Comparison of ENCODE assay signal across 8 mouse cellular contexts in genomic region chr10:120246994-120247750, GRCm38 (mm10). TPM values are rescaled to one million over a fixed set of nuclear protein-coding genes. Genes with fewer than 3 reads are reported as not detected.
DNase-seq lines count a peak whose midpoint lies in the region; ATAC-seq and TF ChIP-seq lines count a peak whose summit lies in the region.

No protein-coding gene starts in this region.

- no peaks in the 10 kb centered on the region for H3K27me3 ChIP-seq in heart, embryonic 12.5 days (replicated peaks)
- no peaks in the 10 kb centered on the region for H3K27me3 ChIP-seq in stomach, postnatal 0 days (ENCODE audit: control insufficient read depth, insufficient read depth, low read length)

- H3K4me3 ChIP-seq in heart, embryonic 12.5 days = no peak overlapping the region
- no peak overlapping the region for H3K4me3 ChIP-seq in ES-E14 (ENCODE audit: insufficient read depth in 1 of 2, low read depth in 1 of 2, low read length in 2 of 2, poor library complexity in 1 of 2, severe bottlenecking in 1 of 2)
- no peak overlapping the region for H3K4me3 ChIP-seq in stomach, postnatal 0 days (ENCODE audit: low read depth, low read length)

- no peaks in the 10 kb centered on the region for H3K36me3 ChIP-seq in heart, embryonic 12.5 days
- H3K36me3 ChIP-seq in ES-E14 (ENCODE audit: control insufficient read depth, insufficient read depth, low read length, poor library complexity, severe bottlenecking) = no peaks in the 10 kb centered on the region
- H3K36me3 ChIP-seq in stomach, postnatal 0 days (ENCODE audit: control insufficient read depth, insufficient read depth, low read length) = no peaks in the 10 kb centered on the region

- no peak overlapping the region for H3K27ac ChIP-seq in heart, embryonic 12.5 days (ENCODE audit: poor library complexity, severe bottlenecking)
- no peak overlapping the region for H3K27ac ChIP-seq in ES-E14 (ENCODE audit: insufficient read depth, low read depth, low read length, poor library complexity, severe bottlenecking)
- H3K27ac ChIP-seq in stomach, postnatal 0 days (replicated peaks) = no peak overlapping the region

- 0 out of 2 replicates have a peak, but pooled peaks cover 6% of the 10 kb centered on the region for H3K4me1 ChIP-seq in heart, embryonic 12.5 days (replicated peaks)
- peaks cover 0 to 6% of the 10 kb centered on the region in 2 experiments; a peak in 1 of 4 replicates for H3K4me1 ChIP-seq in ES-E14 (ENCODE audit: control insufficient read depth in 2 of 2, insufficient read depth in 2 of 2, low read length in 2 of 2, poor library complexity in 1 of 2)
- no peaks in the 10 kb centered on the region for H3K4me1 ChIP-seq in stomach, postnatal 0 days (replicated peaks; ENCODE audit: control insufficient read depth, insufficient read depth)

- ATAC-seq in heart, embryonic 12.5 days (ENCODE audit: insufficient number of reproducible peaks, low FRiP score) = no peak
- peak; percentile 94 for ATAC-seq in megakaryocyte-erythroid progenitor cell, adult 5-6 weeks (replicated peaks; ENCODE audit: low FRiP score, low TSS enrichment, poor library complexity, severe bottlenecking)
- no peak for ATAC-seq in stomach, postnatal 0 days (ENCODE audit: low FRiP score, low TSS enrichment)

- H3K9ac ChIP-seq in heart, embryonic 12.5 days = no peak overlapping the region
- no peak overlapping the region for H3K9ac ChIP-seq in ES-E14 (ENCODE audit: insufficient read depth, low read depth, low read length, poor library complexity, severe bottlenecking)
- no peak overlapping the region for H3K9ac ChIP-seq in stomach, postnatal 0 days (ENCODE audit: low read length)

- TF ChIP-seq EP300 in stomach, postnatal 0 days (optimal IDR thresholded peaks at IDR 0.05) = no peak

- WGBS in heart, embryonic 12.5 days = 27% methylated on average over 9 of the region's 9 CpGs
- 40% methylated on average over 9 of the region's 9 CpGs for WGBS in stomach, postnatal 0 days

- H3K4me2 ChIP-seq in heart, embryonic 12.5 days = no peak overlapping the region
- H3K4me2 ChIP-seq in stomach, postnatal 0 days (replicated peaks; ENCODE audit: low read depth) = no peak overlapping the region

- H3K9me3 ChIP-seq in heart, embryonic 12.5 days (replicated peaks) = no peaks in the 10 kb centered on the region
- no peaks in the 10 kb centered on the region for H3K9me3 ChIP-seq in ES-E14 (ENCODE audit: control insufficient read depth, insufficient read depth, low read depth, low read length)
- H3K9me3 ChIP-seq in stomach, postnatal 0 days (ENCODE audit: control insufficient read depth, low read length) = no peaks in the 10 kb centered on the region

- peak; percentile 47 to 64 for DNase-seq in heart, adult 18-20 months
- peak; percentile 85 for DNase-seq in ES-E14 (ENCODE audit: low read depth, low spot score)
- peak; percentile 88 for DNase-seq in embryo, embryonic 11 days
- DNase-seq in heart, postnatal 4 days = peak; percentile 64
- peak; percentile 17 to 46 for DNase-seq in left cerebral cortex, adult 18-20 months (ENCODE audit: low spot score in 2 of 2)
- peak; percentile 38 for DNase-seq in stomach, postnatal 0 days (ENCODE audit: low spot score)

- in situ Hi-C loops in ES-E14 (cut with MboI; ENCODE audit: low sequenced_read_pairs in 2 of 2, unreplicated experiment in 2 of 2) = no loop called here

- peak; percentile 86 for TF ChIP-seq CTCF in stomach, postnatal 0 days (IDR thresholded peaks at IDR 0.05; ENCODE audit: low read depth)

TF ChIP-seq in ES-E14, 5 proteins besides CTCF, POLR2A, EP300 and RAD21:
- TF ChIP-seq ZNF384 (IDR thresholded peaks at IDR 0.05; ENCODE audit: low read depth, low read length) = no peak
- 0 out of 2 replicates have a peak, but pooled peaks have one; percentile 10 for TF ChIP-seq ZC3H11A (IDR thresholded peaks at IDR 0.05; ENCODE audit: borderline replicate concordance, low read depth, low read length)

RNA-seq across cellular contexts. Expression of gene Llph, which starts 20.3 kb away (rescaled TPM):
- 1 to 10 TPM; 8.3 to 9.9 TPM for total RNA-seq in heart, adult 18-20 months (2021)
- 31.7 and 32.0 TPM in 2 replicates for polyA plus RNA-seq in heart, embryonic 12.5 days (2016; fragmentation: Nextera tagmentation; extraction: Ambion mirVana)
- 53.6 and 71.9 TPM in 2 replicates for total RNA-seq in ES-E14 (2012; rRNA removed)
- 1 to 10 TPM; 9.1 to 9.8 TPM for total RNA-seq in heart, postnatal 4 days (2021)
- total RNA-seq in left cerebral cortex, adult 18-20 months (2021) = 10 to 100 TPM; 20.0 to 22.2 TPM
- total RNA-seq in megakaryocyte-erythroid progenitor cell, adult 5-6 weeks (2014; fragmentation: Nextera tagmentation) = 85.9 and 124 TPM in 2 replicates
- 101 and 109 TPM in 2 replicates for total RNA-seq in megakaryocyte-erythroid progenitor cell, adult 5-6 weeks (2017)
- 46.6 and 47.5 TPM in 2 replicates for polyA plus RNA-seq in stomach, postnatal 0 days (2015; fragmentation: Nextera tagmentation; extraction: Ambion mirVana)

RNA-seq across cellular contexts. Expression of gene Irak3, which starts 45.2 kb away (rescaled TPM):
- total RNA-seq in heart, adult 18-20 months (2021) = 1 to 10 TPM; 3.3 to 3.5 TPM
- 0.20 and 0.32 TPM in 2 replicates for polyA plus RNA-seq in heart, embryonic 12.5 days (2016; fragmentation: Nextera tagmentation; extraction: Ambion mirVana)
- 15.1 and 19.8 TPM in 2 replicates for total RNA-seq in ES-E14 (2012; rRNA removed)
- 1 to 10 TPM; 2.0 to 2.4 TPM for total RNA-seq in heart, postnatal 4 days (2021)
- total RNA-seq in left cerebral cortex, adult 18-20 months (2021) = 1 to 10 TPM in 1 of 2 experiments, under 1 TPM in 1; 0.79 to 1.2 TPM
- 8.1 and 8.8 TPM in 2 replicates for total RNA-seq in megakaryocyte-erythroid progenitor cell, adult 5-6 weeks (2014; fragmentation: Nextera tagmentation)
- 5.9 and 8.6 TPM in 2 replicates for total RNA-seq in megakaryocyte-erythroid progenitor cell, adult 5-6 weeks (2017)
- 0.74 and 0.75 TPM in 2 replicates for polyA plus RNA-seq in stomach, postnatal 0 days (2015; fragmentation: Nextera tagmentation; extraction: Ambion mirVana)

RNA-seq across cellular contexts. Expression of gene Tmbim4, which starts 45.8 kb away (rescaled TPM):
- 100 to 1,000 TPM; 107 to 108 TPM for total RNA-seq in heart, adult 18-20 months (2021)
- 103 and 105 TPM in 2 replicates for polyA plus RNA-seq in heart, embryonic 12.5 days (2016; fragmentation: Nextera tagmentation; extraction: Ambion mirVana)
- 116 and 125 TPM in 2 replicates for total RNA-seq in ES-E14 (2012; rRNA removed)
- 10 to 100 TPM; 80.8 to 82.8 TPM for total RNA-seq in heart, postnatal 4 days (2021)
- total RNA-seq in left cerebral cortex, adult 18-20 months (2021) = 10 to 100 TPM; 59.8 to 65.0 TPM
- 59.3 and 76.3 TPM in 2 replicates for total RNA-seq in megakaryocyte-erythroid progenitor cell, adult 5-6 weeks (2014; fragmentation: Nextera tagmentation)
- total RNA-seq in megakaryocyte-erythroid progenitor cell, adult 5-6 weeks (2017) = 74.4 and 83.8 TPM in 2 replicates
- 178 and 181 TPM in 2 replicates for polyA plus RNA-seq in stomach, postnatal 0 days (2015; fragmentation: Nextera tagmentation; extraction: Ambion mirVana)

Comparison
In these comparisons a context has a peak if more than half of its experiments do, and no peak if none do; other contexts are left out.
1. DNase-seq: peak in every context shown above with its lines; median percentile 88 in embryo, embryonic 11 days; 85 in ES-E14; 64 in heart, postnatal 4 days; 56 in heart, adult 18-20 months; 38 in stomach, postnatal 0 days; 32 in left cerebral cortex, adult 18-20 months.